Mouse (Mus musculus): ENCODE results near the gene Eif2b1. TPM values are rescaled to one million over a fixed set of nuclear protein-coding genes. Genes with fewer than 3 reads are reported as not detected.

Eif2b1 gene
- polyA plus RNA-seq (2014; fragmentation: Illumina TruSeq; extraction: RNeasy Lipid Tissue Mini Kit (QIAGEN cat#74804); ENCODE audit: low read depth, low replicate concordance) = 46.1 TPM

DNA sequence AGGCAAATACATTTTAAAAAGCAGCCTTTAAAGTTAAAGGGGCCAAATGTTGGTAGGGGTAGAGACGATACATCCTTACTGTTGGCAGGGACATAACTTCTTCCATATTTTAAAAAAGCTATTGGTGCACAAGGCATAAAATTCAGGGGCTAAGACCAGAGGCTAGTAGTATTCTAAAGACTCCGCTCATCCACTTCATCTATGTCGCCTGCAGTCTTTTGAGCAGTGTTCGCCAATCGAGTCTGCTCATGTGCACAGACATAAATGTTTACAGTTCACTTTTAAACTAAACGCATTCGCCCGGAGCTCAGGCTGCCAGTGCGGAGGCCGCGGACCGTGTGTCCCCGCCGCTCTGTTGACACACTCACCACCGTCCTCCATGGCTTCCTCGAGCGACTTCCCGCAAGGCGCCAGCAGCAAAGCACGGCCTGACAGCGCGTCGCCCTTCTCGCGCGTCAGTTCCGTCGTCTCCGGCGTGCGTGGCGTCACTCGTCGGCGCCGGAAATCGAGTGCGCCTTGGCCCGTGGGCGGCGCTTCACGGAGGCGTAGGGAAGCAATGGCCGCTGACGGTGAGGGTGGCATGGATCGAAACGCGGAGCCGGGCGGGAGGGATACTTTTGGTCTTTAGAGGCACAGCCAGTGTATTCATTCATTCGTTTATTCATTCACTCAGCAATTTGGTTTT lies at the start of gene Eif2b1, which contains the start of gene Gtf2h3:
Gene Eif2b1, minus strand, starts transcription at position 499 of the 685 bp plus-strand sequence.
Gene Gtf2h3, plus strand, starts transcription at position 508 of the 685 bp plus-strand sequence.

GRCm38 (mm10) chr5:124552558-124553307 lies 26.2 kb downstream of the Eif2b1 start, which contains the start of gene Ddx55:
Gene Ddx55, plus strand, starts transcription at chr5:124552864.

DNA sequence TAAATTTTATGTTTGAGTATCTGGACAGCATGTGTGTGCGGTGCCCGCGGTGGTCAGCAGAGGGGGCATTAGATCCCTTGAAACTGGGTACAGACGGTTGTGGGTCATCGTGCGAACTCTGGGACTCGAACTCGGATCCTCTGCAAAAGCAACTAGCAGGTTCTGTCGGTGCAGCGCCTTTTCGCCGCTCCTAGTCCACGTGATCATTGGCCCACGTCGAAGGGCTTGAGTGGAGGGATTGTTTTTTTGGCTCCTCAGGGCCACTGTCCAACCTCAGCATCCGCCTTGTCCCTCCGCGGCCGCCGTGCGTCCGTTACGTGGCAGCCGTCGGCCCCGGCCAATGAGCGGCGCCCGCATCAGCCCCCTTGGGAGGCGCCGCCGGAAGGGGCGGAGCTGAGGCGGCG lies 38.5 kb downstream of the Eif2b1 start, which contains the start of gene Tmed2:
Gene Tmed2, plus strand, starts transcription at position 313 of the 404 bp plus-strand sequence.

GRCm38 (mm10) chr5:124530655-124531582 lies 48.0 kb downstream of the Eif2b1 start, which contains the start of gene Rilpl1:
Gene Rilpl1, minus strand, starts transcription at chr5:124531391.

Other genes starting within 250 kb of the Eif2b1 start
- 227 TPM for gene Cdk2ap1, start 216.0 kb downstream of the Eif2b1 start, polyA plus RNA-seq (2014; fragmentation: Illumina TruSeq; extraction: RNeasy Lipid Tissue Mini Kit (QIAGEN cat#74804); ENCODE audit: low read depth, low replicate concordance)
- gene Sbno1, start 153.1 kb downstream of the Eif2b1 start, polyA plus RNA-seq (2014; fragmentation: Illumina TruSeq; extraction: RNeasy Lipid Tissue Mini Kit (QIAGEN cat#74804); ENCODE audit: low read depth, low replicate concordance) = 106 TPM
- 144 TPM for gene Kmt5a, start 139.2 kb downstream of the Eif2b1 start, polyA plus RNA-seq (2014; fragmentation: Illumina TruSeq; extraction: RNeasy Lipid Tissue Mini Kit (QIAGEN cat#74804); ENCODE audit: low read depth, low replicate concordance)
- gene Rilpl2, start 100.8 kb downstream of the Eif2b1 start, polyA plus RNA-seq (2014; fragmentation: Illumina TruSeq; extraction: RNeasy Lipid Tissue Mini Kit (QIAGEN cat#74804); ENCODE audit: low read depth, low replicate concordance) = 2.6 TPM
- gene Snrnp35, start 96.0 kb downstream of the Eif2b1 start, polyA plus RNA-seq (2014; fragmentation: Illumina TruSeq; extraction: RNeasy Lipid Tissue Mini Kit (QIAGEN cat#74804); ENCODE audit: low read depth, low replicate concordance) = 0.58 TPM
- 6.8 TPM for gene Rilpl1, start 47.7 kb downstream of the Eif2b1 start, polyA plus RNA-seq (2014; fragmentation: Illumina TruSeq; extraction: RNeasy Lipid Tissue Mini Kit (QIAGEN cat#74804); ENCODE audit: low read depth, low replicate concordance)
- gene Tmed2, start 38.4 kb downstream of the Eif2b1 start, polyA plus RNA-seq (2014; fragmentation: Illumina TruSeq; extraction: RNeasy Lipid Tissue Mini Kit (QIAGEN cat#74804); ENCODE audit: low read depth, low replicate concordance) = 1,447 TPM
- gene Ddx55, start 26.3 kb downstream of the Eif2b1 start, polyA plus RNA-seq (2014; fragmentation: Illumina TruSeq; extraction: RNeasy Lipid Tissue Mini Kit (QIAGEN cat#74804); ENCODE audit: low read depth, low replicate concordance) = 11.3 TPM
- gene Gtf2h3, start within 50 bp of the Eif2b1 start, polyA plus RNA-seq (2014; fragmentation: Illumina TruSeq; extraction: RNeasy Lipid Tissue Mini Kit (QIAGEN cat#74804); ENCODE audit: low read depth, low replicate concordance) = 6.8 TPM
- gene Atp6v0a2, start 49.4 kb upstream of the Eif2b1 start, polyA plus RNA-seq (2014; fragmentation: Illumina TruSeq; extraction: RNeasy Lipid Tissue Mini Kit (QIAGEN cat#74804); ENCODE audit: low read depth, low replicate concordance) = 54.8 TPM
- gene Dnah10, start 146.0 kb upstream of the Eif2b1 start, polyA plus RNA-seq (2014; fragmentation: Illumina TruSeq; extraction: RNeasy Lipid Tissue Mini Kit (QIAGEN cat#74804); ENCODE audit: low read depth, low replicate concordance) = 0.82 TPM